Mouse (Mus musculus) brain, embryonic 14.5 days (tissue): ENCODE data around the gene Chml.

Experiments used
- CTCF ChIP-seq: fragments of 200-500 bp; IDR thresholded peaks from 2 replicates; pipeline ENCODE4 v1.5.1; 2012; ENCODE audit warnings: inconsistent platforms, mild to moderate bottlenecking, moderate library complexity, borderline replicate concordance; ENCODE audit not compliant: insufficient read depth, insufficient read length; ENCODE audit errors: extremely low read depth
- POLR2A ChIP-seq: fragments of 200-500 bp; IDR thresholded peaks from 2 replicates; pipeline ENCODE4 v1.6.1; 2012; ENCODE audit warnings: mild to moderate bottlenecking, inconsistent platforms, borderline replicate concordance; ENCODE audit not compliant: poor library complexity, insufficient read depth, insufficient read length, severe bottlenecking; ENCODE audit errors: extremely low read depth

- TF ChIP-seq CTCF (no peak), POLR2A (no peak)
These were observed 53.6 kb downstream of the Chml start for GRCm38 (mm10) chr1:175639072-175639471.
